Mouse (Mus musculus) CH12.LX (cell line): ENCODE measurements around the gene Fxyd3. TPM values are rescaled to one million over a fixed set of nuclear protein-coding genes. Genes with fewer than 3 reads are reported as not detected.

Experiments
- DNase-seq: peaks from one replicate; pipeline ENCODE4 v3.0.0-alpha.2; 2013; ENCODE audit errors: extremely low read depth
- H3K27ac ChIP-seq: 2 replicates; pipeline ENCODE4 v1.5.1; 2012; ENCODE audit warnings: low read depth, mild to moderate bottlenecking, control low read depth, moderate library complexity; ENCODE audit not compliant: insufficient read depth
- H3K27me3 ChIP-seq: replicated peaks from 2 replicates; pipeline ENCODE3; 2012; ENCODE audit warnings: inconsistent platforms
- H3K36me3 ChIP-seq, 2 experiments: replicated peaks in 1 of 2; 2 replicates each; pipeline versions ENCODE3 to v1.6.1; 2012; ENCODE audit warnings: inconsistent platforms in 1 of 2, low read length in 1 of 2, mild to moderate bottlenecking in 1 of 2, mixed read lengths in 1 of 2, moderate library complexity in 1 of 2; ENCODE audit not compliant: control insufficient read depth in 1 of 2, insufficient read depth in 1 of 2
- H3K4me1 ChIP-seq, 2 experiments: 2 replicates each; pipeline ENCODE4 v1.6.1; 2012; ENCODE audit warnings: inconsistent platforms in 1 of 2, moderate library complexity in 1 of 2; ENCODE audit not compliant: insufficient read depth in 2 of 2, control insufficient read depth in 1 of 2
- H3K4me2 ChIP-seq: 2 replicates; pipeline ENCODE4 v1.6.1; 2012; ENCODE audit warnings: low read depth, mild to moderate bottlenecking, control low read depth; ENCODE audit not compliant: poor library complexity, insufficient read depth, severe bottlenecking
- H3K4me3 ChIP-seq, 3 experiments: fragments of 150-350 bp in 1 of 3; sonication (generic) in 1 of 3; replicated peaks in 1 of 3; 2 replicates each; pipeline versions ENCODE3 to v1.5.1; 2011 to 2012; ENCODE audit warnings: low read depth in 2 of 3, low read length in 2 of 3, mild to moderate bottlenecking in 2 of 3, moderate library complexity in 2 of 3, control low read depth in 1 of 3, improper control_type of control experiment in 1 of 3, inconsistent platforms in 1 of 3, mixed read lengths in 1 of 3; ENCODE audit not compliant: poor library complexity in 1 of 3
- H3K79me2 ChIP-seq: replicated peaks from 2 replicates; pipeline ENCODE4 v1.6.1; 2012; ENCODE audit warnings: mild to moderate bottlenecking, moderate library complexity; ENCODE audit not compliant: control insufficient read depth, poor library complexity, insufficient read depth, severe bottlenecking; ENCODE audit errors: extremely low read depth
- H3K9ac ChIP-seq: 2 replicates; pipeline ENCODE4 v1.6.1; 2012; ENCODE audit warnings: low read depth, mild to moderate bottlenecking, control low read depth, moderate library complexity; ENCODE audit not compliant: insufficient read depth
- H3K9me3 ChIP-seq: replicated peaks from 2 replicates; pipeline ENCODE3; 2012; ENCODE audit warnings: low read length, inconsistent platforms, mixed read lengths
- CTCF ChIP-seq, 2 experiments: IDR thresholded peaks in 1 of 2; conservative IDR thresholded peaks in 1 of 2; 2 replicates each; pipeline ENCODE4 v1.5.1; 2011 to 2012; ENCODE audit warnings: low read depth in 2 of 2, low read length in 2 of 2, improper control_type of control experiment in 1 of 2, inconsistent platforms in 1 of 2, mild to moderate bottlenecking in 1 of 2, moderate library complexity in 1 of 2
- E2F4 ChIP-seq: IDR thresholded peaks from 2 replicates; pipeline ENCODE4 v1.6.1; 2011; ENCODE audit warnings: low read depth, low read length, improper control_type of control experiment; ENCODE audit not compliant: insufficient replicate concordance
- ELF1 ChIP-seq: IDR thresholded peaks from 2 replicates; pipeline ENCODE4 v1.6.1; 2014; ENCODE audit warnings: low read depth, mild to moderate bottlenecking, inconsistent platforms, low read length, improper control_type of control experiment
- GABPA ChIP-seq: IDR thresholded peaks from 2 replicates; pipeline ENCODE4 v1.6.1; 2012; ENCODE audit warnings: low read depth, low read length, improper control_type of control experiment, inconsistent platforms; ENCODE audit not compliant: insufficient replicate concordance
- HCFC1 ChIP-seq: IDR thresholded peaks from 2 replicates; pipeline ENCODE4 v1.6.1; 2012; ENCODE audit warnings: low read depth, mild to moderate bottlenecking, inconsistent platforms, low read length, improper control_type of control experiment
- JUN ChIP-seq: IDR thresholded peaks from 2 replicates; pipeline ENCODE4 v1.6.1; 2011; ENCODE audit warnings: low read depth, mild to moderate bottlenecking, low read length, improper control_type of control experiment, moderate library complexity; ENCODE audit not compliant: insufficient read depth
- JUND ChIP-seq: conservative IDR thresholded peaks from 2 replicates; pipeline ENCODE4 v1.6.1; 2011; ENCODE audit warnings: low read depth, low read length, improper control_type of control experiment
- KAT2A ChIP-seq: IDR thresholded peaks from 2 replicates; pipeline ENCODE4 v1.6.1; 2012; ENCODE audit warnings: low read length, improper control_type of control experiment, inconsistent platforms; ENCODE audit not compliant: insufficient replicate concordance
- MAX ChIP-seq: IDR thresholded peaks from 2 replicates; pipeline ENCODE4 v1.6.1; 2011; ENCODE audit warnings: low read length, improper control_type of control experiment
- MAZ ChIP-seq: IDR thresholded peaks from 2 replicates; pipeline ENCODE4 v1.6.1; 2012; ENCODE audit warnings: low read depth, mild to moderate bottlenecking, inconsistent platforms, low read length, improper control_type of control experiment, moderate library complexity
- MXI1 ChIP-seq: IDR thresholded peaks from 2 replicates; pipeline ENCODE4 v1.6.1; 2011; ENCODE audit warnings: mild to moderate bottlenecking, low read depth, low read length, improper control_type of control experiment
- MYC ChIP-seq: IDR thresholded peaks from 2 replicates; pipeline ENCODE4 v1.6.1; 2011; ENCODE audit warnings: low read depth, mild to moderate bottlenecking, improper control_type of control experiment, low read length
- NELFE ChIP-seq: IDR thresholded peaks from 2 replicates; pipeline ENCODE4 v1.6.1; 2011; ENCODE audit warnings: low read depth, low read length, improper control_type of control experiment
- NRF1 ChIP-seq: IDR thresholded peaks from 2 replicates; pipeline ENCODE4 v1.6.1; 2014; ENCODE audit warnings: low read depth, mild to moderate bottlenecking, inconsistent platforms, low read length, improper control_type of control experiment, moderate library complexity
- POLR2A ChIP-seq: IDR thresholded peaks from 2 replicates; pipeline ENCODE4 v1.6.1; 2011; ENCODE audit warnings: low read depth, mild to moderate bottlenecking, improper control_type of control experiment, low read length
- POLR2AphosphoS2 ChIP-seq: IDR thresholded peaks from 2 replicates; pipeline ENCODE4 v1.6.1; 2011; ENCODE audit warnings: low read depth, low read length, improper control_type of control experiment
- RAD21 ChIP-seq: IDR thresholded peaks from 2 replicates; pipeline ENCODE4 v1.6.1; 2011; ENCODE audit warnings: low read depth, mild to moderate bottlenecking, low read length, improper control_type of control experiment, moderate library complexity
- RCOR1 ChIP-seq: conservative IDR thresholded peaks from 2 replicates; pipeline ENCODE4 v1.6.1; 2012; ENCODE audit warnings: low read depth, mild to moderate bottlenecking, inconsistent platforms, low read length, improper control_type of control experiment
- SMC3 ChIP-seq: IDR thresholded peaks from 2 replicates; pipeline ENCODE4 v1.6.1; 2011; ENCODE audit warnings: low read depth, low read length, improper control_type of control experiment
- TBP ChIP-seq: conservative IDR thresholded peaks from 2 replicates; pipeline ENCODE4 v1.6.1; 2011; ENCODE audit warnings: low read depth, low read length, improper control_type of control experiment
- TCF12 ChIP-seq: IDR thresholded peaks from 2 replicates; pipeline ENCODE4 v1.6.1; 2014; ENCODE audit warnings: low read depth, mild to moderate bottlenecking, inconsistent platforms, low read length, improper control_type of control experiment
- UBTF ChIP-seq: IDR thresholded peaks from 2 replicates; pipeline ENCODE4 v1.6.1; 2012; ENCODE audit warnings: low read depth, mild to moderate bottlenecking, inconsistent platforms, low read length, improper control_type of control experiment, moderate library complexity
- USF1 ChIP-seq: IDR thresholded peaks from 2 replicates; pipeline ENCODE4 v1.6.1; 2014; ENCODE audit warnings: low read depth, mild to moderate bottlenecking, inconsistent platforms, low read length, improper control_type of control experiment
- ZC3H11A ChIP-seq: IDR thresholded peaks from 2 replicates; pipeline ENCODE4 v1.6.1; 2012; ENCODE audit warnings: low read depth, mild to moderate bottlenecking, inconsistent platforms, low read length, improper control_type of control experiment
- ZKSCAN1 ChIP-seq: IDR thresholded peaks from 2 replicates; pipeline ENCODE4 v1.6.1; 2012; ENCODE audit warnings: low read depth, inconsistent platforms, low read length, improper control_type of control experiment, borderline replicate concordance
- ZMIZ1 ChIP-seq: IDR thresholded peaks from 2 replicates; pipeline ENCODE4 v1.6.1; 2012; ENCODE audit warnings: low read depth, mild to moderate bottlenecking, inconsistent platforms, low read length, improper control_type of control experiment
- ZNF384 ChIP-seq: IDR thresholded peaks from 2 replicates; pipeline ENCODE4 v1.6.1; 2012; ENCODE audit warnings: low read depth, low read length, improper control_type of control experiment, inconsistent platforms
- dilution Hi-C: fragments of 300-500 bp; cut with MboI; formaldehyde crosslinking; loops from 2 replicates; pipeline ENCODE4 v1.14.3; 2020; ENCODE audit warnings: low sequenced_read_pairs; ENCODE audit not compliant: extremely low pct_unique_long_range_greater_than_20kb, extremely low pct_ligation_motif_present
- in situ Hi-C: fragments of 300-500 bp; cut with MboI; formaldehyde crosslinking; loops from 3 replicates; pipeline ENCODE4 v1.14.3; 2019; ENCODE audit warnings: low sequenced_read_pairs, low pct_ligation_motif_present, low pct_unique_long_range_greater_than_20kb, mixed read lengths
- polyA plus RNA-seq: library from polyadenylated mRNA; unstranded; fragments of >175 nt; gene quantifications from 2 replicates; pipeline ENCODE4 v1.2.1, GENCODE M21; 2012; ENCODE audit warnings: low read depth; ENCODE audit not compliant: insufficient read length
- total RNA-seq, 2 experiments: library from RNA; depleted of rRNA; stranded (reverse); fragments of 300-350 nt in 1 of 2; fragments of >200 nt in 1 of 2; gene quantifications; 2 replicates each; pipeline ENCODE4 v1.2.3; 2012 to 2014

The Fxyd3 gene
- total and polyA plus RNA-seq, 3 experiments = not detected

GRCm38 (mm10) chr7:31077470-31077869, 966 bp upstream of the Fxyd3 start:
- Histone ChIP-seq H3K27ac (no peak overlapping the region), H3K9ac (no peak overlapping the region), H3K27me3 (peaks cover 25% of the 10 kb centered on the region), H3K4me1 (no peaks in the 10 kb centered on the region), H3K4me2 (no peak overlapping the region), H3K9me3 (peaks cover 8% of the 10 kb centered on the region), H3K4me3 (no peak overlapping the region), H3K79me2 (no peaks in the 10 kb centered on the region), H3K36me3 (no peaks in the 10 kb centered on the region)
- dilution Hi-C loops = no loop called here
- in situ Hi-C loops = no loop called here
- TF ChIP-seq JUN = no peak
- no peak for TF ChIP-seq TBP
- no peak for TF ChIP-seq NELFE
- no peak for TF ChIP-seq MYC
- no peak for TF ChIP-seq RCOR1
- no peak for TF ChIP-seq ZKSCAN1
- TF ChIP-seq ZNF384 = no peak
- no peak for TF ChIP-seq POLR2A
- no peak for TF ChIP-seq UBTF
- no peak for TF ChIP-seq ZC3H11A
- no peak for DNase-seq

GRCm38 (mm10) chr7:31074713-31075069, 1.8 kb downstream of the Fxyd3 start:
- Histone ChIP-seq H3K36me3 (no peaks in the 10 kb centered on the region), H3K9ac (no peak overlapping the region), H3K4me3 (no peak overlapping the region), H3K9me3 (peaks cover 4% of the 10 kb centered on the region), H3K79me2 (no peaks in the 10 kb centered on the region), H3K4me2 (no peak overlapping the region), H3K4me1 (no peaks in the 10 kb centered on the region), H3K27me3 (peaks cover 37% of the 10 kb centered on the region), H3K27ac (no peak overlapping the region)
- in situ Hi-C loops (no loop called here), dilution Hi-C loops (no loop called here)
- DNase-seq = no peak
- TF ChIP-seq ELF1 = no peak
- TF ChIP-seq SMC3 = no peak
- TF ChIP-seq USF1 = no peak
- no peak for TF ChIP-seq JUND
- no peak for TF ChIP-seq ZKSCAN1
- no peak for TF ChIP-seq MAZ
- no peak for TF ChIP-seq MAX
- TF ChIP-seq POLR2AphosphoS2 = no peak
- no peak for TF ChIP-seq NELFE
- TF ChIP-seq GABPA = no peak
- no peak for TF ChIP-seq HCFC1
- no peak for TF ChIP-seq RAD21
- TF ChIP-seq ZMIZ1 = no peak
- no peak for TF ChIP-seq NRF1
- no peak for TF ChIP-seq KAT2A
- TF ChIP-seq CTCF (conservative IDR thresholded peaks at IDR 0.05 in 1 of 2, IDR thresholded peaks at IDR 0.05 in 1 of 2; ENCODE audit: low read depth in 2 of 2, low read length in 2 of 2) = no peak
- TF ChIP-seq JUN = no peak
- TF ChIP-seq MXI1 = no peak
- no peak for TF ChIP-seq E2F4
- TF ChIP-seq TCF12 = no peak
- TF ChIP-seq, all 38 proteins: peak for 0
